Mouse (Mus musculus): ENCODE data around the gene Slc41a2. TPM values are rescaled to one million over a fixed set of nuclear protein-coding genes. Genes with fewer than 3 reads are reported as not detected.
A peak's percentile ranks its signal among the peaks of the same experiment; 100 is the strongest.

Slc41a2 gene
- total and polyA plus RNA-seq, 3 experiments = 0.92 to 2.4 (median 1.5) TPM

GRCm38 (mm10) chr10:83197690-83198336 is 139.9 kb downstream of the Slc41a2 start:
- intact Hi-C loops (cut with DNase I) = loop anchor here (1.0 to 5.0 kb wide), 3 partner anchors 101 to 289 kb away; partner anchors contain the start of gene Chst11
- TF ChIP-seq POLR2A (IDR thresholded peaks at IDR 0.05; ENCODE audit: insufficient read depth, low read depth, low read length) (no peak), EP300 (IDR thresholded peaks at IDR 0.05; ENCODE audit: insufficient read depth, low read depth, low read length) (0 out of 2 replicates have a peak, but pooled peaks have one; percentile 31), CTCF (IDR thresholded peaks at IDR 0.05) (peak; percentile 99; the same call in 1 of the 2 replicates)
- Histone ChIP-seq H3K79me2 (replicated peaks; ENCODE audit: control insufficient read depth, insufficient read depth, low read length) (no peaks in the 10 kb centered on the region), H3K9ac (ENCODE audit: low read depth, low read length) (no peak overlapping the region), H3K4me1 (ENCODE audit: control insufficient read depth, insufficient read depth, low read length) (peaks cover 2% of the 10 kb centered on the region; the same call in 1 of the 2 replicates), H3K36me3 (ENCODE audit: control insufficient read depth, insufficient read depth, low read length) (no peaks in the 10 kb centered on the region), H3K27ac (no peak overlapping the region), H3K27me3 (ENCODE audit: control insufficient read depth, insufficient read depth, low read length) (no peaks in the 10 kb centered on the region), H3K4me3 (no peak overlapping the region)
- peak; percentile 59 to 84 for DNase-seq
- 55% methylated on average over 11 of the region's 11 CpGs for WGBS

- Histone ChIP-seq H3K36me3 (ENCODE audit: control insufficient read depth, insufficient read depth, low read length) (no peaks in the 10 kb centered on the region), H3K79me2 (replicated peaks; ENCODE audit: control insufficient read depth, insufficient read depth, low read length) (no peaks in the 10 kb centered on the region), H3K4me1 (ENCODE audit: control insufficient read depth, insufficient read depth, low read length) (no peaks in the 10 kb centered on the region), H3K27me3 (ENCODE audit: control insufficient read depth, insufficient read depth, low read length) (no peaks in the 10 kb centered on the region), H3K27ac (no peak overlapping the region), H3K4me3 (no peak overlapping the region), H3K9ac (ENCODE audit: low read depth, low read length) (no peak overlapping the region)
- DNase-seq = no peak
- intact Hi-C loops (cut with DNase I) = no loop called here
- TF ChIP-seq POLR2A (IDR thresholded peaks at IDR 0.05; ENCODE audit: insufficient read depth, low read depth, low read length) (no peak), EP300 (IDR thresholded peaks at IDR 0.05; ENCODE audit: insufficient read depth, low read depth, low read length) (no peak), CTCF (IDR thresholded peaks at IDR 0.05) (no peak)
- 59% methylated on average over 6 of the region's 6 CpGs for WGBS
Measured at GRCm38 (mm10) chr10:83191982-83192381, 145.7 kb downstream of the Slc41a2 start.

GRCm38 (mm10) chr10:83191476-83191875 is 146.2 kb downstream of the Slc41a2 start:
- Histone ChIP-seq H3K79me2 (replicated peaks; ENCODE audit: control insufficient read depth, insufficient read depth, low read length) (no peaks in the 10 kb centered on the region), H3K27ac (no peak overlapping the region), H3K9ac (ENCODE audit: low read depth, low read length) (no peak overlapping the region), H3K36me3 (ENCODE audit: control insufficient read depth, insufficient read depth, low read length) (no peaks in the 10 kb centered on the region), H3K4me3 (no peak overlapping the region), H3K27me3 (ENCODE audit: control insufficient read depth, insufficient read depth, low read length) (no peaks in the 10 kb centered on the region), H3K4me1 (ENCODE audit: control insufficient read depth, insufficient read depth, low read length) (no peaks in the 10 kb centered on the region)
- TF ChIP-seq CTCF (IDR thresholded peaks at IDR 0.05) (no peak), POLR2A (IDR thresholded peaks at IDR 0.05; ENCODE audit: insufficient read depth, low read depth, low read length) (no peak), EP300 (IDR thresholded peaks at IDR 0.05; ENCODE audit: insufficient read depth, low read depth, low read length) (no peak)
- DNase-seq = no peak
- WGBS = 95% methylated on average over 17 of the region's 17 CpGs
- intact Hi-C loops (cut with DNase I) = no loop called here

- intact Hi-C loops (cut with DNase I) = no loop called here
- no peak overlapping the region for H3K27ac ChIP-seq
- TF ChIP-seq POLR2A (IDR thresholded peaks at IDR 0.05; ENCODE audit: insufficient read depth, low read depth, low read length) (no peak), EP300 (IDR thresholded peaks at IDR 0.05; ENCODE audit: insufficient read depth, low read depth, low read length) (no peak), CTCF (IDR thresholded peaks at IDR 0.05) (no peak)
Measured at GRCm38 (mm10) chr10:83189071-83189470, 148.6 kb downstream of the Slc41a2 start.

GRCm38 (mm10) chr10:83186984-83187383 is 150.7 kb downstream of the Slc41a2 start:
- WGBS = 53% methylated on average over 5 of the region's 5 CpGs
- peaks cover 12% of the 10 kb centered on the region for H3K4me1 ChIP-seq (ENCODE audit: control insufficient read depth, insufficient read depth, low read length)

More at GRCm38 (mm10) chr10:83189071-83189470, 148.6 kb downstream of the Slc41a2 start:
- DNase-seq = no peak
- Histone ChIP-seq H3K36me3 (ENCODE audit: control insufficient read depth, insufficient read depth, low read length) (no peaks in the 10 kb centered on the region), H3K4me3 (no peak overlapping the region), H3K4me1 (ENCODE audit: control insufficient read depth, insufficient read depth, low read length) (peaks cover 4% of the 10 kb centered on the region), H3K79me2 (replicated peaks; ENCODE audit: control insufficient read depth, insufficient read depth, low read length) (no peaks in the 10 kb centered on the region), H3K9ac (ENCODE audit: low read depth, low read length) (no peak overlapping the region), H3K27me3 (ENCODE audit: control insufficient read depth, insufficient read depth, low read length) (no peaks in the 10 kb centered on the region)
- 87% methylated on average over 5 of the region's 5 CpGs for WGBS

GRCm38 (mm10) chr10:83186167-83186566 is 151.5 kb downstream of the Slc41a2 start:
- intact Hi-C loops (cut with DNase I) = no loop called here
- Histone ChIP-seq H3K27me3 (ENCODE audit: control insufficient read depth, insufficient read depth, low read length) (no peaks in the 10 kb centered on the region), H3K36me3 (ENCODE audit: control insufficient read depth, insufficient read depth, low read length) (no peaks in the 10 kb centered on the region), H3K27ac (no peak overlapping the region), H3K79me2 (replicated peaks; ENCODE audit: control insufficient read depth, insufficient read depth, low read length) (no peaks in the 10 kb centered on the region), H3K9ac (ENCODE audit: low read depth, low read length) (no peak overlapping the region), H3K4me3 (no peak overlapping the region), H3K4me1 (ENCODE audit: control insufficient read depth, insufficient read depth, low read length) (peaks cover 12% of the 10 kb centered on the region)
- WGBS = 89% methylated on average over 8 of the region's 8 CpGs
- TF ChIP-seq CTCF (IDR thresholded peaks at IDR 0.05) (no peak), EP300 (IDR thresholded peaks at IDR 0.05; ENCODE audit: insufficient read depth, low read depth, low read length) (no peak), POLR2A (IDR thresholded peaks at IDR 0.05; ENCODE audit: insufficient read depth, low read depth, low read length) (no peak)
- no peak for DNase-seq

More at GRCm38 (mm10) chr10:83186984-83187383, 150.7 kb downstream of the Slc41a2 start:
- Histone ChIP-seq H3K4me3 (no peak overlapping the region), H3K79me2 (replicated peaks; ENCODE audit: control insufficient read depth, insufficient read depth, low read length) (no peaks in the 10 kb centered on the region), H3K27ac (no peak overlapping the region), H3K9ac (ENCODE audit: low read depth, low read length) (no peak overlapping the region), H3K36me3 (ENCODE audit: control insufficient read depth, insufficient read depth, low read length) (no peaks in the 10 kb centered on the region), H3K27me3 (ENCODE audit: control insufficient read depth, insufficient read depth, low read length) (no peaks in the 10 kb centered on the region)
- no peak for DNase-seq
- intact Hi-C loops (cut with DNase I) = no loop called here
- TF ChIP-seq POLR2A (IDR thresholded peaks at IDR 0.05; ENCODE audit: insufficient read depth, low read depth, low read length) = no peak
- no peak for TF ChIP-seq CTCF (IDR thresholded peaks at IDR 0.05)
- no peak for TF ChIP-seq EP300 (IDR thresholded peaks at IDR 0.05; ENCODE audit: insufficient read depth, low read depth, low read length)

Measured in heart, adult 2 months (tissue).